Comparison of ENCODE assay signal across 20 mouse cellular contexts in the genomic region with DNA sequence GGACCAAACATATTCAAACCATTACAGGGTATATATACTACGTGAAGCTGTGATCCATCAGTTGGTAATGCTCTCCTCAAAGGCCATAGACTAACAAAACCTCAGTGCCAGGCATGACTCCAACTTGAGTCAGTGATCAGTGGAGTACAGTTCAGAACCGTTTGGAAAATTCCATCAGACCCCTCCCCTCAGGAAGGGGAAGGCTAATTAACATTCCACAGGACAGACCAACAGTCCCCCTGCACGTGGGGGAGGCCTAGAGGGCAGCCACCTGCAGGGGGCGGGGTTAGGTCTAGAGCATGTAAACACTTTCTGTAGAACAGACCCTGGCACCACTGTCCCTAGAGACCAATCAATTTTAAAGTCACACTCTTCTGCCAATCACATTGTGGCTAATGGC. TPM values are rescaled to one million over a fixed set of nuclear protein-coding genes. Genes with fewer than 3 reads are reported as not detected.
DNase-seq lines count a peak whose midpoint lies in the region; ATAC-seq and TF ChIP-seq lines count a peak whose summit lies in the region.
"Had no signal": no experiment of that assay in that cellular context is flagged by ENCODE, and none has a peak within 500 bp of the region (broad histone marks: within the 10 kb centered on the region; RNA-seq: fewer than 3 reads in every experiment).

No protein-coding gene starts in this region.

- no peak for DNase-seq in kidney, postnatal 0 days (ENCODE audit: low spot score)
- DNase-seq in kidney, adult 8-10 months, result no peak
- peak; percentile 27 for DNase-seq in 3T3-L1 (ENCODE audit: low read depth, low spot score)
- DNase-seq in CH12.LX (ENCODE audit: extremely low read depth), result peak; percentile 66
- no peak for DNase-seq in cerebellum, postnatal 14 days
- DNase-seq in layer of hippocampus, adult 9-11 months, result no peak
- DNase-seq: cerebellum, adult 9-10 months; heart, adult 18-20 months; lung, adult 2 months; spleen, adult 18-20 months; thymus, adult 2 months had no signal

- H3K27ac ChIP-seq in kidney, postnatal 0 days, result no peak overlapping the region
- peak overlapping the region; percentile 97 for H3K27ac ChIP-seq in CH12.LX (ENCODE audit: insufficient read depth, low read depth)
- H3K27ac ChIP-seq in embryonic facial prominence, embryonic 15.5 days (replicated peaks), result no peak overlapping the region
- H3K27ac ChIP-seq: neural tube, embryonic 12.5 days had no signal

- no peak for TF ChIP-seq POLR2A in CH12.LX (IDR thresholded peaks at IDR 0.05; ENCODE audit: low read depth, low read length)

- H3K4me1 ChIP-seq in kidney, postnatal 0 days (replicated peaks; ENCODE audit: insufficient read depth, low read length), result no peaks in the 10 kb centered on the region
- peaks cover 11 to 21% of the 10 kb centered on the region in 2 experiments for H3K4me1 ChIP-seq in CH12.LX (ENCODE audit: control insufficient read depth in 1 of 2, insufficient read depth in 2 of 2)
- H3K4me1 ChIP-seq in embryonic facial prominence, embryonic 15.5 days, result no peaks in the 10 kb centered on the region
- H3K4me1 ChIP-seq: neural tube, embryonic 12.5 days had no signal

- WGBS in kidney, postnatal 0 days, result 46% methylated on average over 4 of the region's 4 CpGs
- 41% methylated on average over 4 of the region's 4 CpGs for WGBS in embryonic facial prominence, embryonic 15.5 days

- H3K9me3 ChIP-seq in kidney, postnatal 0 days (replicated peaks; ENCODE audit: low read length), result no peaks in the 10 kb centered on the region
- peaks cover 15% of the 10 kb centered on the region for H3K9me3 ChIP-seq in CH12.LX (replicated peaks; ENCODE audit: low read length)
- no peaks in the 10 kb centered on the region for H3K9me3 ChIP-seq in embryonic facial prominence, embryonic 15.5 days (replicated peaks)
- H3K9me3 ChIP-seq: neural tube, embryonic 12.5 days had no signal

- TF ChIP-seq CTCF in kidney, postnatal 0 days (IDR thresholded peaks at IDR 0.05; ENCODE audit: low read depth), result no peak
- no peak for TF ChIP-seq CTCF in CH12.LX (conservative IDR thresholded peaks at IDR 0.05 in 1 of 2, IDR thresholded peaks at IDR 0.05 in 1 of 2; ENCODE audit: low read depth in 2 of 2, low read length in 2 of 2)

- no peak overlapping the region for H3K4me3 ChIP-seq in kidney, postnatal 0 days (replicated peaks; ENCODE audit: low read depth, low read length)
- no peak overlapping the region for H3K4me3 ChIP-seq in CH12.LX (replicated peaks in 1 of 3; ENCODE audit: low read depth in 2 of 3, low read length in 2 of 3, poor library complexity in 1 of 3)
- no peak overlapping the region for H3K4me3 ChIP-seq in embryonic facial prominence, embryonic 15.5 days (replicated peaks)
- H3K4me3 ChIP-seq: neural tube, embryonic 12.5 days had no signal

- H3K4me2 ChIP-seq in kidney, postnatal 0 days (ENCODE audit: low read length), result no peak overlapping the region
- H3K4me2 ChIP-seq in CH12.LX (ENCODE audit: insufficient read depth, low read depth, poor library complexity, severe bottlenecking), result no peak overlapping the region
- no peak overlapping the region for H3K4me2 ChIP-seq in embryonic facial prominence, embryonic 15.5 days (replicated peaks)
- H3K4me2 ChIP-seq: neural tube, embryonic 12.5 days had no signal

- H3K9ac ChIP-seq in kidney, postnatal 0 days (ENCODE audit: low read depth, low read length), result no peak overlapping the region
- no peak overlapping the region for H3K9ac ChIP-seq in CH12.LX (ENCODE audit: insufficient read depth, low read depth)
- no peak overlapping the region for H3K9ac ChIP-seq in embryonic facial prominence, embryonic 15.5 days
- H3K9ac ChIP-seq: neural tube, embryonic 12.5 days had no signal

- no peaks in the 10 kb centered on the region for H3K79me2 ChIP-seq in CH12.LX (replicated peaks; ENCODE audit: control insufficient read depth, extremely low read depth, insufficient read depth, poor library complexity, severe bottlenecking)

- 0 out of 2 replicates have a peak, but pooled peaks have one; percentile 3 for TF ChIP-seq RAD21 in CH12.LX (IDR thresholded peaks at IDR 0.05; ENCODE audit: low read depth, low read length)

- dilution Hi-C loops in CH12.LX (cut with MboI; ENCODE audit: extremely low pct_ligation_motif_present, extremely low pct_unique_long_range_greater_than_20kb, low sequenced_read_pairs), result no loop called here

- in situ Hi-C loops in CH12.LX (cut with MboI; ENCODE audit: low pct_ligation_motif_present, low pct_unique_long_range_greater_than_20kb, low sequenced_read_pairs), result loop anchor here (10.0 kb wide), 1 partner anchor 48 kb away; no protein-coding TSS in a partner anchor

- TF ChIP-seq EP300 in CH12.LX (IDR thresholded peaks at IDR 0.05; ENCODE audit: low read length), result peak; percentile 77

- peak; percentile 63; the same call in 1 of the 2 replicates for ATAC-seq in kidney, postnatal 0 days (replicated peaks; ENCODE audit: low FRiP score, low read depth)
- peak; percentile 43; the same call in 1 of the 2 replicates for ATAC-seq in embryonic facial prominence, embryonic 15.5 days (ENCODE audit: insufficient number of reproducible peaks, low FRiP score, low TSS enrichment, low read depth)
- no peak for ATAC-seq in CD4-positive, CD25-positive, alpha-beta regulatory T cell, adult 4 months

- no peaks in the 10 kb centered on the region for H3K36me3 ChIP-seq in kidney, postnatal 0 days (ENCODE audit: insufficient read depth, low read length)
- H3K36me3 ChIP-seq in CH12.LX (replicated peaks in 1 of 2; ENCODE audit: control insufficient read depth in 1 of 2, insufficient read depth in 1 of 2, low read length in 1 of 2), result no peaks in the 10 kb centered on the region
- H3K36me3 ChIP-seq in embryonic facial prominence, embryonic 15.5 days, result no peaks in the 10 kb centered on the region
- H3K36me3 ChIP-seq: G1E; neural tube, embryonic 12.5 days had no signal

- H3K27me3 ChIP-seq in kidney, postnatal 0 days (ENCODE audit: insufficient read depth, low read length), result no peaks in the 10 kb centered on the region
- no peaks in the 10 kb centered on the region for H3K27me3 ChIP-seq in CH12.LX (replicated peaks)
- no peaks in the 10 kb centered on the region for H3K27me3 ChIP-seq in embryonic facial prominence, embryonic 15.5 days
- H3K27me3 ChIP-seq: neural tube, embryonic 12.5 days had no signal

TF ChIP-seq in CH12.LX, 34 proteins besides CTCF, POLR2A, EP300 and RAD21:
- TF ChIP-seq ZNF384 (IDR thresholded peaks at IDR 0.05; ENCODE audit: low read depth, low read length) (no peak), NELFE (IDR thresholded peaks at IDR 0.05; ENCODE audit: low read depth, low read length) (no peak), GABPA (IDR thresholded peaks at IDR 0.05; ENCODE audit: insufficient replicate concordance, low read depth, low read length) (no peak), MAZ (IDR thresholded peaks at IDR 0.05; ENCODE audit: low read depth, low read length) (peak; percentile 70; the same call in 1 of the 2 replicates), ETS1 (conservative IDR thresholded peaks at IDR 0.05; ENCODE audit: low read depth, low read length) (peak; percentile 73), BHLHE40 (IDR thresholded peaks at IDR 0.05; ENCODE audit: low read depth, low read length) (peak; percentile 94), MAFK (IDR thresholded peaks at IDR 0.05; ENCODE audit: insufficient replicate concordance, low read length) (no peak), USF2 (conservative IDR thresholded peaks at IDR 0.05; ENCODE audit: low read depth, low read length) (no peak), ZMIZ1 (IDR thresholded peaks at IDR 0.05; ENCODE audit: low read depth, low read length) (no peak), MEF2A (IDR thresholded peaks at IDR 0.05; ENCODE audit: borderline replicate concordance, low read depth, low read length) (peak; percentile 53; the same call in 1 of the 2 replicates), MXI1 (IDR thresholded peaks at IDR 0.05; ENCODE audit: low read depth, low read length) (peak; percentile 40; the same call in 1 of the 2 replicates), E2F4 (IDR thresholded peaks at IDR 0.05; ENCODE audit: insufficient replicate concordance, low read depth, low read length) (no peak), MYC (IDR thresholded peaks at IDR 0.05; ENCODE audit: low read depth, low read length) (0 out of 2 replicates have a peak, but pooled peaks have one; percentile 43), ELF1 (IDR thresholded peaks at IDR 0.05; ENCODE audit: low read depth, low read length) (no peak), JUN (IDR thresholded peaks at IDR 0.05; ENCODE audit: insufficient read depth, low read depth, low read length) (0 out of 2 replicates have a peak, but pooled peaks have one; percentile 2), HCFC1 (IDR thresholded peaks at IDR 0.05; ENCODE audit: low read depth, low read length) (no peak), SIN3A (IDR thresholded peaks at IDR 0.05; ENCODE audit: low read length) (0 out of 2 replicates have a peak, but pooled peaks have one; percentile 30), CHD2 (IDR thresholded peaks at IDR 0.05; ENCODE audit: low read length) (peak; percentile 39; the same call in 1 of the 2 replicates), TCF12 (IDR thresholded peaks at IDR 0.05; ENCODE audit: low read depth, low read length) (peak; percentile 91), IRF4 (IDR thresholded peaks at IDR 0.05; ENCODE audit: low read depth, low read length) (peak; percentile 67), CHD1 (IDR thresholded peaks at IDR 0.05; ENCODE audit: low read depth, low read length) (no peak), NRF1 (IDR thresholded peaks at IDR 0.05; ENCODE audit: low read depth, low read length) (no peak)

RNA-seq across cellular contexts. Expression of gene Gimd1, which starts 47.3 kb away (rescaled TPM):
- polyA plus RNA-seq in kidney, postnatal 0 days (2015; fragmentation: Nextera tagmentation; extraction: Ambion mirVana), result 2.3 and 2.9 TPM in 2 replicates
- total RNA-seq in CH12.LX (2012; rRNA removed), result not detected in 2 replicates
- not detected in 2 replicates for total RNA-seq in CH12.LX (2014; rRNA removed)
- polyA plus RNA-seq in CH12.LX (2012; ENCODE audit: insufficient read length, low read depth), result not detected in 2 replicates
- not detected in 2 replicates for polyA plus RNA-seq in embryonic facial prominence, embryonic 15.5 days (2015; fragmentation: Nextera tagmentation; extraction: Ambion mirVana)
- polyA plus RNA-seq in CD4-positive, CD25-positive, alpha-beta regulatory T cell, adult 4 months (2017; shearing (Covaris generic)), result under 1 TPM in 1 of 2 experiments, not detected in 1; 0.26 TPM
- total RNA-seq: heart, adult 18-20 months; heart, postnatal 25 days; layer of hippocampus, adult 8-10 months; left cerebral cortex, postnatal 36 days; megakaryocyte progenitor cell, adult 5-6 weeks had no signal
- polyA plus RNA-seq: frontal cortex, adult 2 months; G1E; lung, adult 2 months; neural tube, embryonic 12.5 days; thymus, adult 2 months had no signal

Comparison
In these comparisons a context has a peak if more than half of its experiments do, and no peak if none do; other contexts are left out.
1. DNase-seq: peak in 3T3-L1 (single experiment) and CH12.LX (single experiment); none in kidney, postnatal 0 days (single experiment), kidney, adult 8-10 months (0 of 2), cerebellum, postnatal 14 days (0 of 2) and layer of hippocampus, adult 9-11 months (single experiment).